Mouse (Mus musculus) heart, adult 8-10 months (tissue): Measurements from ENCODE around the gene Creb1. TPM values are rescaled to one million over a fixed set of nuclear protein-coding genes. Genes with fewer than 3 reads are reported as not detected.
"Not testable (repeated sequence)": the region's sequence is repeated elsewhere in the genome, so short reads cannot be mapped to it uniquely, and the experiment has no call there.

ENCODE experiments used
- DNase-seq: peaks from one replicate; pipeline ENCODE4 v3.0.0; 2022; ENCODE audit warnings: low spot score
- total RNA-seq, 4 experiments: library from RNA; stranded (reverse); gene quantifications; 2 replicates each; pipeline ENCODE4 v1.2.4; 2022

Creb1 gene
- total RNA-seq, 4 experiments from 2014 or later: 21.4 to 31.2 (median 22.8) TPM

DNA sequence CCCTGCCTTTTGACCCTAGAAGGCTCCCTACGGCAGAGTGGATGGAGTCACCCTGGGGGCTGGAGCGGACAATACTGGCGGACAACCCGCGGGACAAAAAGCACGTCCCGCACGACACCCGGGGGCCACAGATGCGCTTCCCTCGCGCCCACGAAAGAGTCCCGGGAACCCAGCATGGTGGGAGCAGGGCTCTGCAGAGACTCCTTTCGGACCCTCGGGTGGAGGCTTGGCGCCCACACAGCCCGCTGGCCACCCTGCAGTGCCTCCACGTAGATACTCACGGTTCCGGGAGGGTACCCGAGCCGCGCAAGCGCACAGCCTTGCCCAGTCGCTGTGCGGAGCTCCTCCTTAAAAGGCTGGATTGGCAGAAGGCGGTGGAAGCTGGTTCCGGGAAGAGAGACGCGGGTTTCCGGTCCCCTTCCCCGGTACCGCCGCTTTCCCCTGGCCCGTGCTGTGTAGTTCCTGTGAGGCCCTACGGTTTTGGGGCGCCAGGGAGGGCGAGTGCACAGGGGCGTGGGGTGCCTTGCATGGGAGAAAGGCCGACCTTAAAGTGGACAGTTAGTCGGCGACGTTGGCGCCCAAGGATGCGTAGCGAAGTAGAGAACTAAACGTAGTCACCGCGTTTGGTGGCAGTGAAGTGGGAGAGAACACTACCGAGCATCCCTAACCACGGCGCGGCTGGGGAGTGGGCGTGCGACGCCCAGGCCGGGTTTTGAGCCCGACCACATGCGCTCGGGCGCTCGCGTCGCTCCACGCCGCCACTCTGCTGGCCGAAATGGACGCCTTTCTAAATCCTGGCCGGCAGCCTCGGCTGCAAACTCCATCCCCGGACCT is 84.7 kb downstream of the Creb1 start, which contains the start of gene Mettl21a:
Gene Mettl21a, minus strand, starts transcription at position 362 of the 834 bp plus-strand sequence.
- DNase-seq: peak; percentile 93

DNA sequence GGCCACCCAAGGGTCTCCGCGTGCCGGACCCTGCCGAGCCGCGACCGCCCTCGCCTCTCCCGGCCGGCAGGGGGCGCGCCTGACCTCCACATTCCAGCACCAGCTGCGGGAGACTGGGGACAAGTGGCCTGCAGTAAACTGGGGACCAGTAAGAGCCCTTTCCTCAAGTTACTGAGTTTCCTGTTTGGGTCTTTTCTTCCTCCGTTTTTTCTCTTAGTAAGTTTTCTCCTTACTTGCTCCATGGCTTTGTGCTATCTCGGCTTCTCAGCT is 85.2 kb downstream of the Creb1 start:
- DNase-seq: peak; percentile 81

DNA sequence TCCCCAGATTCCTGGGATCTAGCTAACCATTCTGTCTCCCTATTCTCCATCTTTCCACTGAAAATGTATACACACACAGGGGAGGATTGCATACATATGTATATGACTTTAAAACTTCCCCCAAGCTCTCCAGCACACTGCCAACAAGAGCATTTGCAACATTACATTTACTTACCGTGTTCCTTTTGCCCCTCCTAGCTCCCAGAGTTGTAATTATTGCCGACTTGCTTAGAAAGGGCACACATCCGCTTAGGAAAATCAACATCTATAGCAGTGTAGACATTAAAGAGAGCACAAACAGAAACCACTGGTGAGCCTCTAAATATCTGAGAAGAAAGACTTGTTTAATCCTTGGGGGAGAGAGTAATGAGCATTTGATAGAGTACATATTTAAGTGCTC is 85.8 kb downstream of the Creb1 start:
- DNase-seq: no peak

DNA sequence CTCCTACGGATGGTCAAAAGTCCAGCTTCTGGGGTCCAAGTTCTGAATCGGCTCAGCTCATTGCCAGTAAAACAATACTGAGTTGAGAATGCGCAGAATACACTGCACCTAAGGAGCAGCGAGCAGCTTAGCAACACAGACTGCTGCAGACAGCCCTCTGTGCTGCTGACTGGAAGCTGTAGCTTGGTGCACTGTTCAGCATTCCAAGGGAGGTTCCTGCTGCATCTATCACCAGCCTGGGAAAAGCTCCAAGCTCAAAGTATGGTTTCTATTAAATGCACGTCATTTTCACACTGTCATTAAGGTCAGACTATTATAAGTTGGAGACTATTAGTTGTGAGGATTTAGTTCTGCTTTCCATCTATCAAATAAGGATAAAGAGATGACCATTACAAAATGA is 88.7 kb downstream of the Creb1 start:
- DNase-seq: no peak

DNA sequence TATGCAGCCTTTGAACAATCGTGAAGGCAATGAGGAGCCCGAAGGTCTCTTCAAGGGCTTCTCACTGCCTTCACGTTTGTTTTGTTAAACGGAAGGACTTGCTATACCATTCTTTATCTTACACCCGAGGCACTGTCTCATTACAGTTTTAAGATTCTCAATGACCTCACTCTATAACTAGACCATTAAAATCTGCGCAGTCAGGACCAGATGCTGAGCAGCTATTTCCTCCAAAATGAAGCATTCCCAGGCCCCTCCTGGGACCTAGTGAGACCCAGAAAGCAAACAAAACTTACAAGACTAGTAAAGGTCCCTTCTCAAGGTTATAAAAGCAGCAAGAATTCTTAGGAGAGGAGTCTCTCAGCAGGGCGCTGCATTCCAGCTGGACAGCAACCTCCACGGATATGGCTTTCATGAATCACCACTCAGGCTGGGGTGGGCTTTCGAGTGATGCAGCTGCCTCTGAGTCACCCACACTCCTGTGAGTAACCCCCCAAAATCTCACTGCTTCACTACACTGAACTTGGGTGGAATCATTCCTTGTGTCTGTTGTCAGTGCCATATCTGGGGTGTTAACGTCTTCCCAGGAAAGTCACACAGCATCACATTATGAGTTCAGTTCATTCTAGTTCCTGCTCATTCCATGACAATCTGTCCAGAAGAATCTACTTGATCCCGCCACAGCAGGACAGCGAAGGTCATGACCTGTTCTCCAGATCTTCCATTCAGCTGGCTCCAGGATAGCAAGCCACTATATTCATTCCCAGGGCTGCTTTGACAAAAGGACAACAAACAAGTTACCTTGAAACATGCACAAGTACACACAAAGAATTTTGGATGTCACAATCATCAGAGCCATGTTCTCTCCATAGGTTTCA is 91.4 kb downstream of the Creb1 start:
- no peak for DNase-seq

DNA sequence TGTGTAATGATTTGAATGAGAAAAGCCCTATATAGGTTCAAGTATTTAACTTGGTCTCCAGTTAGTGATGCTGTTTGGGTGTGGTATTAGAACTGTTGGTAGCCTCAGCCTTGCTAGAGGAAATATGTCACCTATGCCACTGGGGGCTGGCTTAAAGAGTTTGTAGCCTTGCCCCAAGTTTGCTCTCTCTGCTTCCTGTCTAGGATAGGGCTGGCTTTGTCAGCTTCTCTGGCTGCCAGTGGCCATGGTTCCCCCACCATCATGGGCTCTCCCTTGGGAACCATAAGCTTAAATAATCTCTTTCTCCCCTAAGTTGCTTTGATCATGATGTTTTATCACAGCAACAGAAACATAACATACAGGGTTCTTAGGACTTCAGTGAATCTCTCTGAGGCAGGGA is 92.8 kb downstream of the Creb1 start:
- no peak for DNase-seq

DNA sequence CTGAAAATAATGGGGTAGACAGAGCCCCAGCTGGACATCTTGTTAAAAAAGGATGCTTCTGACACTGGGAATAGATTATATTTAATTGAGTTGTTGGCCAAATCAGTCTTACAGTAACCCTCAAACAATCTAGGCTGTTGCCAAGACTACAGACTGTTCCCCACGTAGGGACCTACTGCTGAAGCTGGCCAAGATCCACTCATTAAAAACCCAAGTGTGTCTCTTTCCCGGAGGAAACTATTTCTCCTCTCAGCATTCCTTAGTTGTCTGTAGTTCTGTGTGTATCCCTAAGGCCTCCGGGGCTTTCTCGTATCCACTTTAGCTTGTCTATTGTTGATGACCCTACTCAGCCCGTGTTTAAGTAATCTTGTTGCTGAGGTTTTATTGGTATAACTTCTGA is 99.1 kb downstream of the Creb1 start:
- DNase-seq: no peak

DNA sequence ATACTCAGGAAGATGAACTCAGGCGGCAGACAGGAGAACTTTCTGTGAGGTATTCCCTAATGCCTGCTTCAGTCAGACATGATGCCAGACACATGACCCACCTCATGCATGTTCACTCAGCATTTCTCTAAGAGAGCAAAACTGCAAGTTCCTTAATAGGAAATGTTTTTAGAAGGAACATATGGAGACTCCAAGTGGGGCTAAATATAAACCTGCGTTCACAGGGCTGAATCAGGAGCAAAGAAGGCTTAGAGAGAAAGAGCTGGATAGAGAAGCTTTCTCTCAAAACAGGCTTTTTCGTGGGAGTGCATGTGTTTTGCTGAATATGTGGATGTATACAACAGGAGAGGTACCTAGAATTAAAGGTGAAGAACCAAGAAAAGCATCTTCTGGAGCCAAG is 100.8 kb downstream of the Creb1 start:
- DNase-seq: no peak

DNA sequence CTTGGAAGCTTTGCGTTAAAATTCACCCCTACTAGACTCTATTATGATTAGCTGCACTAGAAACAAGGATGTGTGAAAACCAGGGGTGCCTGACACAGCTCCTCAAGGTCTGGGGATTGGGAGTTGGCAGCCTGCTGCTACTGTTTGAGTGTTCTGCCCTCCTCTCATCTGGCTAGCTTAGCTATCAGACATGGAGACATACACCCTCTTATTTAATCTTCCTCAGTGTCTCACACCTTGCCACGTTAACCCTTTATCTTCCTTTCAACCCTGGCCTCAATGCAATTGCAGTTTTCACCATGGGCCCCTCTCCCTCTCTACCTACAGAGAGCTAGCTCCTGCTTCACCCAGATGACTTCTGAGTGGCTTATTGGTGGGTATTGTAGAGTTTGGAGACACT is 103.2 kb downstream of the Creb1 start:
- no peak for DNase-seq

DNA sequence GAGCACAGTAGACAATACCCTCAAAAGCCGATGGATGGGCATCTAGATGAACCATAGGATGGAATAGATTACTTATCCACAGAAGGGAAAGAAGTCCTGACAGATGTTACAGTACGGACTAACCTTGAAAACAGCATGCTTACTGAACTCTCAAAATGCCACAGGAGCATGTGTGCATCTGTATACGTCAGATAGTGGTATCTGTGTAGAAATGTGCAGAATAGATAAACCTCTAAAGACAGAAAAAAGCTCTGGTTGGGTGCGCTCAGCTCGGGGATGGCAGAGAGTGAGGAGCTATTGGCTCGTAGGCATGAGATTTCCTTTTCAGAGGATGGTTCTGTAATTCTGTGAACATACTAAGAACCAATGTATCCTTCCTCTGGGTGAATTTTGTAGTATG is 106.8 kb downstream of the Creb1 start:
- no peak for DNase-seq

DNA sequence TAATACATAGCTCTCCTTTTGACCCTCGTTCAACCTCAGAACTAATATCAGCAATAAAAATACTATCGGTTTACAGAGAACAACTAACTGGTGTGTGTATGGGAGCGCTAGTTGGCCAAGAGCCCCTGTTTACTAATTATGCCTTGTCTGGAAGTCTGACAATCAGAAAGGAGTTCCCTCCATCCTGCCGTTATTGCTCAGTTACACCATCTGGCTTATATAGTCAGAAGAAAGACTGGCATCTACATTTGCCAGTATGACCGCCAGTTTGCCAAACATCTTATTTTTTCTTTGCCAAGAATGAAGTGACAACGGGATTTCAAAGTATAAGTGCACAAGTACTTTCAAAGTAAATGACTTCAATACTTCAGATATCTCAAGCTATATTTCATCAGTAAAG is 108.6 kb downstream of the Creb1 start:
- no peak for DNase-seq

DNA sequence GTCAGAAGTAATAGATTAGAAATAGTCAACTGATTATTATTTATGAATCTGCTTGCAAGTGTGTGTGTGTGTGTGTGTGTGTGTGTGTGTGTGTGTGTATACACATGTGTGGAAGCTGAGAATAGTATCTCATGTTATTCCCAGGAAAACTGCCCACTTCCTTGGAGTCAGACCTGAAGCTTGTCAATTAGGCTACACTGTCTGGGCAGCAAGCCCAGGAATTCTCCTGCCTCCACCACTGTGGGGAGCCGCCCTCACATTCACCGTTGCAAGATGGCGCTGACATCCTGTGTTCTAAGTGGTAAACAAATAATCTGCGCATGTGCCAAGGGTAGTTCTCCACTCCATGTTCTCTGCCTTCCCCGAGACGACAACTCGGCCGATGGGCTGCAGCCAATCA is 110.1 kb downstream of the Creb1 start:
- DNase-seq: not testable (repeated sequence)

DNA sequence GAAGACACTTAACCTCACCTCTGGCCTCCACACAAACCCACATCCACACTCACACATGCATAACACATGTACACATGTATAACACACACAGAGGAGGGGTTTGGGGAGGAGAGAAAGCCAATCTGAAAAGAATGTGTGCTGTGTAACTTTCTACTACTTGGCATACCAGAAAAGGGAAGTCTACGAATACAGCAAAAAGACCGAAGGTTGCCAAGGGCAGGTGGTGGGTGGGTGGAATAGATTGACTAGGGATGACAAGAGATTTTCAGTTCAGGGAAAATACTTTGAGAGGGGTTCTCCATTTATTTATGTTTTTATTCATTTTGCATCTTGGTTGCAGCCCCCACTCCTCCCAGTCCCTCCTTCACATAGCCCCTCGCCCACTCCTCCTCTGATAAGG is 112.1 kb downstream of the Creb1 start:
- no peak for DNase-seq

DNA sequence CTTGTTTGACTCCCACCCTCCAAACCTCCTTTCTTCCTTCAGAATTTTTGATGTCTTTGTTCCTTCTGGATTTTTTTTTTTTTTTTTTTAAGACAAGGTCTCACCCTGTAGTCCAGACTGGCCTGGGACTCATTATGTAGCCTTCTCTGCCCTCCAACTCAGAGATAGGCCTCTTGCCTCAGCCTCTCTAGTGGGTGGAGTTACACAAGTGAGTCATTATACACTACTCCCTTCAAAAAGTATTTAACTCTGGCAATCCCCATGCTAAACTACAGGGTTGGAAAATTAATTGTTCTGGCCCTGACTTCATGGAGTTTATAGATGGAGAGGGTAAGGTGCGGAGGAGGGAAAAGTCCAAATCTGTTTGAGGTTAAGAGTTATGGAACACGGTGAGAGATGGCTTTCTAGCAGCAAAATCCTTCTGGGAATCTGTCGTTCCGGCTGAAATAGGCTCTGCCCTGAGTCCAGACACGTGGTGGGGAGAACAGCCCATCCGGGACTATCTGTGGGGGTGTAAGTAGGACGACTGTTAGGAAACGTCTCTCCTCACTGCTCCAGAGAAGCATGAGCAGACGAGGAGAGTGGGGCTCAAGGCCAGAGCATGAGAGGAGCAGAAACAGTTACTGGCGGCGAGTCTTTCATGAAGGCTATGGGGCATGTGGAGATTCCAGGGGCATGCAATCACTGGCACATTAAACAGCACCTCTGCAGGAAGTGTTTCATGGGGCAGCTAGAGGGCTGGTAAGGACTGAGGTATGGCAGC is 117.1 kb downstream of the Creb1 start:
- peak; percentile 7 for DNase-seq

DNA sequence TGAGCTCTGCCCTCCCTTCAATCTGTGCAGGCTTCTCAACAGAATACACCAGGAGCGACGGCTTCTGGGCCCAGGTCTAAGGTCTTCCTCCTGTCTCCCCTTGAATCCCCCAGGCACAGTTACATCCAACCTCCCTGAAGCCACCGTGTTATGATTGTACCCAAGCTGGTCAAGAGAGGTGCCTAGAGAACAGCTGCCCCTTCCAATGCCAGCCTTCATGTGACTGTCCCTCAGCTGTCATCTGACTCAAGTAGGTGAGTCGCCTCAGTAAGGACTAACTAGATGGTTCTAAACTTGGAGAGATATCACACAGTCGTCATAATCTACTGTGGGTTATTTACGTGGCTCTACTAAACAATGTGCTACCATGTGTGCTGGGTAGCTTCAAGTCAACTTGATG is 121.3 kb downstream of the Creb1 start:
- DNase-seq: no peak

Other genes starting within 250 kb of the Creb1 start
- gene Mettl21a, start 84.6 kb downstream of the Creb1 start, total RNA-seq: 10 to 100 TPM in 1 of 4 experiments, 1 to 10 TPM in 3; 6.5 to 10.0 (median 7.9) TPM
- gene Ccnyl1, start 157.8 kb downstream of the Creb1 start, total RNA-seq: 10 to 100 TPM; 10.3 to 16.9 (median 12.9) TPM
- gene Fzd5, start 205.1 kb downstream of the Creb1 start, total RNA-seq: 1 to 10 TPM; 3.9 to 4.4 (median 4.3) TPM